Mouse (Mus musculus) brain, embryonic 14.5 days (tissue): ENCODE measurements at regions not wholly inside any gene's neighbourhood (a gene's known extent, or its start where the extent isn't known, plus 50 kb on each side); places are given as distances from the start of the nearest gene placed in this dataset.

Experiments used
- DNase-seq: peaks from one replicate; pipeline ENCODE4 v3.0.0-alpha.2; 2011; ENCODE audit warnings: low read depth
- CTCF ChIP-seq: fragments of 200-500 bp; IDR thresholded peaks from 2 replicates; pipeline ENCODE4 v1.5.1; 2012; ENCODE audit warnings: inconsistent platforms, mild to moderate bottlenecking, moderate library complexity, borderline replicate concordance; ENCODE audit not compliant: insufficient read depth, insufficient read length; ENCODE audit errors: extremely low read depth
- POLR2A ChIP-seq: fragments of 200-500 bp; IDR thresholded peaks from 2 replicates; pipeline ENCODE4 v1.6.1; 2012; ENCODE audit warnings: mild to moderate bottlenecking, inconsistent platforms, borderline replicate concordance; ENCODE audit not compliant: poor library complexity, insufficient read depth, insufficient read length, severe bottlenecking; ENCODE audit errors: extremely low read depth

GRCm38 (mm10) chr1:67359824-67360223, 237.0 kb downstream of the Cps1 start:
- peak; percentile 67 for DNase-seq
- TF ChIP-seq POLR2A, result no peak
- no peak for TF ChIP-seq CTCF

- TF ChIP-seq CTCF (no peak), POLR2A (no peak)
- peak; percentile 84 for DNase-seq
Observed at GRCm38 (mm10) chr1:67366038-67366437, 243.2 kb downstream of the Cps1 start.

GRCm38 (mm10) chr1:67366485-67366884, 243.7 kb downstream of the Cps1 start:
- peak; percentile 86 for DNase-seq
- TF ChIP-seq CTCF (no peak), POLR2A (no peak)

- TF ChIP-seq POLR2A (no peak), CTCF (no peak)
- no peak for DNase-seq
Observed at GRCm38 (mm10) chr1:67382366-67382765, 259.5 kb downstream of the Cps1 start.

- TF ChIP-seq POLR2A (no peak), CTCF (no peak)
- peak; percentile 69 for DNase-seq
Observed at GRCm38 (mm10) chr1:67385377-67385776, 262.6 kb downstream of the Cps1 start.

DNA sequence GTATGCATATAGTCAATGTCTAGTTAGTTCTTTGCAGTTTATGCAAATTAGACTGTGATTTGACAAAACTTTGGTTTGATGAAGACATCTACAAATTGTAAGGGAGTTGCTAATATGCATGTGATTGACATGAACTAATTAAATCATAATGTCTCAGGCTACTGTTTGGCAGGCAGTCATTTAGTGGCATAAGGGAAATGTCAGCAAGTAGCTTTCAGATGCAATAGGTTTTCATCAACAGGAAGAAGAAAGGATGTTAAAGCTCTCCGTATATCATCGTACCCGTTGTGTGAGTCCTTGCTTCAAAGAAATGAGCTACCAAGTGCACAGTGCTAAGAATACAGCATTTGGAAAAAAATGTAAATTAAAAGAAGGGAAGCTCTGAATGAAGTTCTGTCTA, 264.1 kb downstream of the Cps1 start:
- peak; percentile 78 for DNase-seq
- TF ChIP-seq CTCF (no peak), POLR2A (no peak)

- DNase-seq, result peak; percentile 62
Observed at GRCm38 (mm10) chr1:67397757-67398446, 275.1 kb downstream of the Cps1 start.

DNA sequence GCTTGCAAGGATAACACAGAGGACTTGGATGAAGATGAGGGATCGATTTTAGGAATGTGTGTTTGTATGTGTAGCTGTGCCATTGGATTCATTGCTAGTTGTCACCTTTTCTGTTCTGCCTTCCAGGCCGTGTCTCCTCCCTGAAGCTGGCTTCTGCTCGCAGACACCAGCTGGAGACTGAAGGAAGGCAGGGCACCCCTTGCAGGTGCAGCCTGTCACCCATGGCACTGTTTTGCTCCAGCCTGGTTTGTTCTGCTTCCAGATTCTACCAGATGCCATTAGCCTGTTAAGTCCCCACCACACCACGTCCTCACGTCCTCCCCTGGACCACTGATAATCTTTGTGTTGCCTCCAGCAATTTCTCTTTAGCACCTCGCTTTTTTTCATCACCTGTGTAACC, 286.7 kb downstream of the Cps1 start:
- TF ChIP-seq CTCF, result no peak
- TF ChIP-seq POLR2A, result no peak
- no peak for DNase-seq

More at GRCm38 (mm10) chr1:67397757-67398446, 275.1 kb downstream of the Cps1 start:
- no peak for TF ChIP-seq POLR2A
- no peak for TF ChIP-seq CTCF

GRCm38 (mm10) chr1:67417196-67417595, 294.4 kb downstream of the Cps1 start:
- no peak for TF ChIP-seq CTCF
- no peak for TF ChIP-seq POLR2A
- peak; percentile 9 for DNase-seq

DNA sequence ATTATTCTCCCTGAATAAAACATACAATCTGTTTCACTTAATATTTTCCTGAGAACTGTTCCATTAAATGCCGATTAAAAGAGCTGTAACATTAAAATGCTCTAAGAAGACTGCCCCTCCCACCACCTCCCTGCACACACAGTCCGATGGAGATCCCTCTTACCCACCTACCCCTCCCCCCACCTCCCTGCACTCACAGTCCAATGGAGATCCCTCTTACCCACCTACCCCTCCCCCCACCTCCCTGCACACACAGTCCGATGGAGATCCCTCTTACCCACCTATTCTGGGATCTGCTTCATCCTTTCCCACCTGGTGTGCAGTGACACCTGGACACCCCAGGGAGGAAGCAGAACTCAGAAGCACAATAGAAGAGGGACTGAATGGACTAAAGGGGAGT, 305.6 kb downstream of the Cps1 start:
- no peak for TF ChIP-seq POLR2A
- no peak for TF ChIP-seq CTCF
- DNase-seq, result peak; percentile 2

GRCm38 (mm10) chr1:67450831-67451230, 328.0 kb downstream of the Cps1 start:
- no peak for DNase-seq
- TF ChIP-seq CTCF, result no peak
- TF ChIP-seq POLR2A, result no peak

DNA sequence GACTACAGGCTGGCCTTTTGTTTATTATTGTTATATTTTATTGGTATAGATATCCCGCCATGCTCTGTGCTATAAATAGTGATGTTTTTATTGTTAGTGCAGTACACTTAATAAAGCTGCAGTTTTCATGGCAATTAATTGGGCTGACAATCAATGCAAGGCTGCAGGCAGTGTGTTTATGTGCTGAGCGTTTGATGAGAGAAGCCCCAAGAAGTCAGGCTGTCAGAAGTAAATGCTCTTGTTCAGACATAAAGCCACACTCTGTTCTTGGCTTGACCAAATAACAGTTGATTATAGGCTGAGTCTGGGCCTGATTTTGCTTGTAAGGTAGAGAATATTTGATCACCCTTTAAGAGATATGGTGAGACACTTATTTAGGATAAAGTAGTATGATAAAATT, 341.4 kb downstream of the Cps1 start:
- DNase-seq, result peak; percentile 61
- TF ChIP-seq POLR2A, result no peak
